Mouse (Mus musculus) ES-Bruce4 (cell line): ENCODE measurements at regions not wholly inside any gene's neighbourhood (a gene's known extent, or its start where the extent isn't known, plus 50 kb on each side); places are given as distances from the start of the nearest gene placed in this dataset.

Source experiments
- CTCF ChIP-seq: IDR thresholded peaks from one replicate; pipeline ENCODE4 v1.8.1; 2011; ENCODE audit warnings: low read depth, low read length
- POLR2A ChIP-seq: IDR thresholded peaks from one replicate; pipeline ENCODE4 v1.8.1; 2011; ENCODE audit warnings: low read length; ENCODE audit not compliant: insufficient read depth

GRCm38 (mm10) chr7:135344979-135345378, 65.1 kb upstream of the Foxi2 start:
- TF ChIP-seq CTCF, result no peak
- TF ChIP-seq POLR2A, result no peak
